Mouse (Mus musculus): ENCODE results near the gene Strn.
"Not testable (repeated sequence)": the region's sequence is repeated elsewhere in the genome, so short reads cannot be mapped to it uniquely, and the experiment has no call there.

Strn gene

GRCm38 (mm10) chr17:78710258-78710657, 26.7 kb downstream of the Strn start:
- DNase-seq (ENCODE audit: inconsistent ontology term): peak; percentile 69

- no peak for DNase-seq (ENCODE audit: inconsistent ontology term)
Measured at GRCm38 (mm10) chr17:78708422-78708821, 28.6 kb downstream of the Strn start.

DNA sequence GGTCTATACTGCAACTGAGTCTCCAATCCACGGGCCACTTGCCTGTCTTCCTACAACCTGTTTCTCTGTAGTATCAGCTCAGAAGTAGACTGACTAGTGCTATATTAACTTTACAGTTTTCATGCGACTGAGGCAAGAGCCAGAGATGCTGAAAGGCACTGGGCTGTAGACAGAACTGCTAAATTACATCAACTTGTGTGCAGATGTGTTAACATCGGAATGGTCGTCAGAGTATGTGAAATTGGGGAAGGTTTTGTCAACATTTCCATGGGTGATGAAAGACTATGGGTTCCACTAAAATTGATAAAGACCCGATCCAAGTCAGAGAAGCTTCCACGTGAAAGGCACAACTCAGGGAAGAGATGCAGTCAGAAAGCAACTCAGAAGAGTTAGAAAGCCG, 34.0 kb downstream of the Strn start:
- no peak for DNase-seq (ENCODE audit: inconsistent ontology term)

DNA sequence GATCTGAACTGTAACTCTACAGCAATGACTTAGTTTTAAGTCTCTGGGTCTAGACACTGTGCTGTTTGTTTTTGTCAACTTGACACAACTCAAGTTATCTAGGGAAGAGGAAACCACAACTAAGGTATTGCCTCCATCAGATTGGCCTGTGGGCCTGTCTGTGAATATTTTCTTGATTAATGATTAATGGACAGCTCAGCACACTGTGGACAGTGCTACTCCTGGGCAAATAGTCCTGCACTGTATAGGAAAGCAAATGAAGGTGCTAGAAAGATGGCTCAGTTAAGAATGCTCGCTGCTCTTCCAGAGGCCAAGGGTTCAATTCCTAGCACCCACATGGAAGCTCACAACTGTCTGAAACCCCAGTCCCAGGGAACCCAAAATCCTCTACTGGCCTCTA, 38.0 kb downstream of the Strn start:
- no peak for DNase-seq (ENCODE audit: inconsistent ontology term)

GRCm38 (mm10) chr17:78697462-78697861, 39.5 kb downstream of the Strn start:
- no peak for DNase-seq (ENCODE audit: inconsistent ontology term)

DNA sequence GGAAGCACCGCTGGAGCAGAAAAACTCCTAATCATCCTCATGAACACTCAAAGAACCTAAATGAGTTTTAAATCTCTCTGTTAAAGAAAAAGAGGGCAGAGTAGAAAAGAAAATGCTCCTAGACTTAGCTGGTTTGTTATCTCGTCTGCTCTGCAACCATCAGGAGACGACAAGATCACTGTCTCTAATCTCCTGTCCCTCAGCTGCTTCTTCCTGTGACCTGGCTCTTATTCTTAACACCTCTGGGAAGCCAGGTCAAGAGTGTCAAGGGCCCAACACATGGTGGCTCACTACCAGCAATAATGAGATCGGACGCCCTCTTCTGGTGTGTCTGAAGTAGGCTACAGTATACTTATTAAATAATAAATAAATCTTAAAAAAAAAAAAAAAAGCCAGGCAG, 40.1 kb downstream of the Strn start:
- DNase-seq (ENCODE audit: inconsistent ontology term): no peak

DNA sequence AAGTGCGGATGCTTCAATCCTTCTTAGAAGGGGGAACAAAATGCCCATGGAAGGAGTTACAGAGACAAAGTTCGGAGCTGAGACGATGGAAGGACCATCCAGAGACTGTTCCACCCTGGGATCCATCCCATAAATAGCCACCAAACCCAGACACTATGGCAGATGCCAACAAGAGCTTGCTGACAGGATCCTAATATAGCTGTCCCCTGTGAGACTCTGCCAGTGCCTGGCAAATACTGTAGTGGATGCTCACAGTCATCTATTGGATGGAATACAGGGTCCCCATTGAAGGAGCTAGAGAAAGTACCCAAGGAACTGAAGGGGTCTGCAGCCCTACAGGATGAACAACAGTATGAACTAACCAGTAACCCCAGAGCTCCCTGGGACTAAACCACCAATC, 47.8 kb downstream of the Strn start:
- DNase-seq (ENCODE audit: inconsistent ontology term): not testable (repeated sequence)

- DNase-seq (ENCODE audit: inconsistent ontology term): no peak
Measured at GRCm38 (mm10) chr17:78687971-78688370, 49.0 kb downstream of the Strn start.

DNA sequence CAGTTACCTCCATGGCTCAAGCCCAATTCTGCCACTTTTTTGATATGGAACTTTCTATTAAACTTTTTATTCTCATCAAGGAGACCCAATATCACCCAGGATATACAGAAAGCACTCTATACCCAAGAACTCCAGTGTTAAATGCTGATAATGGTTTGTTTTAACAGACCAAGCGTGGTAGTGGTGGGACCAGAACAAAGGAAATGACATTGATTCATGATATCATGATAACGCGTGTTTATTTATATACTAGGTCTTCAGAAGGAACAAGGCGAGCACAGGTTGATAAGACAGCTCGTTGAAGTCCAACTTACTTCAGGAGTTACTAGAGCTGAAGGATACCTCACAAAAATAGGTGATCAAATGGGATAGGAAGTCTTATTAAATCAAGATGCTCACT, 52.0 kb downstream of the Strn start:
- no peak for DNase-seq (ENCODE audit: inconsistent ontology term)

- no peak for DNase-seq (ENCODE audit: inconsistent ontology term)
Measured at GRCm38 (mm10) chr17:78682351-78682750, 54.6 kb downstream of the Strn start.

- no peak for DNase-seq (ENCODE audit: inconsistent ontology term)
Measured at GRCm38 (mm10) chr17:78679503-78679902, 57.5 kb downstream of the Strn start.

DNA sequence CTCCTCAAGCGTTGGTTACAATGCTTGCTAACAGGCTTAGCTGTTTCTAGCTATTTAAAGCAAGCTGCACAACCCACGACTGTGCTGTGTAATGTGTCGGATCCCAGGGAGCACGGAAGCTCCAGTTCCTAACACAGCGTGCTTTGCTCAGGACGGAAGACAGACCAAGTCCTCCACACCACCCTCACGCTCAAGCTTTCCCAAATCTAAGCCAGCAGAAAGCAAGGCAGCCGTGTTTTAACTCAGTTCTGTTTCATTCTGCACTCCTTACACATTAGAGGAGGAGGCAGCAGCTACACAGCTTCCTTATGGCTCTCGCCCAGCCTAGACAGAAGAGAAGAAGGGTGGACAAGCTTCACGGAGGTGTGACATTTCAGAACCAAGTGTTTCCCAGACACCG, 60.2 kb downstream of the Strn start:
- no peak for DNase-seq (ENCODE audit: inconsistent ontology term)

DNA sequence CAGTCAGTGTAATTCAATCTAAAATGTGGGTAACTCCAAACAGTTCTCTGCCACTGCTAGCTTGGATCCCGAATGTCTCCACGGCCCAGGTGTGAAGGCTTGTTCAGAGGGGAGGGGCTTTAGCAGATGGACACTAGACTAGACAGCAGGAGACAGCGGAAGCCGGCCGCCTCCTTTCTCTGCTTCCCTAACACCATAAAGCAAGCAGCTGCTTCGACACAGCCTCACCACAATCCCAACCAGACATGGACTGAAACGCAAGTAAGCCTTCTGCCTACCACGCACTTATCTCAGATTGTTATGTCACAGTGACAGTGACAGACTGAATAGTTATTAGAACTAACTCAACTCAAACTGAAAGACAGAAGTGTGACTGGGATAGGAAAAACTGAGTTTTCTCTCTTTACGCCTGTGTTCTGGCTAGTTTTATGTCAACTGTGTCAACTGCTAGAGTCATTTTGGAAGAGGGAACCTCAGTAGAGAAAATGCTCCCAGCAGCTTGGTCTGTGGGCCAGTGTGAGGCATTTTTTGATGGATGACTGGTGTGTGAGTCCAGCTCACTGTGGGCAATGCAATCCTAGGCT, 71.9 kb downstream of the Strn start:
- no peak for DNase-seq (ENCODE audit: inconsistent ontology term)

DNA sequence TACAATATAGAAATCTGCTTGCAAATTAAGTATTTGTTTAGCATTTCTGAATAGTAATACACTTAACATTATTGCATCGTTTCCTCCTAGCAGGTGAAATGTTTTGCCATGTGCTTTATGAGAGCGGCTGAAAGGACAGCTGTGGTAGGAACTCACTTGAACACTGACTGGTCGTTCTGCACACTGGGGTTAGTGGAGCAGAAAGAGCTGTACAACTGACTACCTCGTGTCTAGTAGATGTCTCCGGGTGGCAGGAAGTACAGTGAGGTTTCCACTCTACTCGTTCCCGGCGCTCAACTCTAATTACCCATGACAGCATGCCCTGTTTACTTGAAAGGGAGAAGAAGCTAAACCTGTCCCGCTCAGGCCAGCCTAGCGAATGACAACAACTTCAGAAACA, 82.2 kb downstream of the Strn start:
- no peak for DNase-seq (ENCODE audit: inconsistent ontology term)

- DNase-seq (ENCODE audit: inconsistent ontology term): no peak
Measured at GRCm38 (mm10) chr17:78643853-78644475, 93.0 kb downstream of the Strn start.

GRCm38 (mm10) chr17:78642259-78642658, 94.7 kb downstream of the Strn start:
- no peak for DNase-seq (ENCODE audit: inconsistent ontology term)

DNA sequence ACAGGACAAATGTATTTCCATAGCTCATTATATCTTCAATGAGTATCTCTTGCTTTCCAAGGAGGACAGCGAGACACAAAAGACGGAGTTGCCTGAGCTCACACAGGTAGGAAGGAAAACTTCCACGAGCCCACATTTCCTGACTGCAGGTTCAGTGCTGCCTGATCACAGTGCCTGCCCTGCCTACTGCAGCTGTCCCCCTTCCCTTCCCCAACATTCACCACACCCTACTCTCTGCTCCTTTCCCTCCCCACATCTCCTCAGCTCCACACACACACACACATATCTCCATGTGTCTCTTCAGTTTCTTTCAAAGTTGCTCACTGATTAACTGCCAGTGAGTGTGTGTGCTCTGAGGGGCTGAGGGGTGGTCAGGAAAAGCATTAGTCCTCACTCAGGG, 96.6 kb downstream of the Strn start:
- DNase-seq (ENCODE audit: inconsistent ontology term): no peak

- DNase-seq (ENCODE audit: inconsistent ontology term): no peak
Measured at GRCm38 (mm10) chr17:78639099-78639498, 97.9 kb downstream of the Strn start.

- no peak for DNase-seq (ENCODE audit: inconsistent ontology term)
Measured at GRCm38 (mm10) chr17:78637140-78637539, 99.9 kb downstream of the Strn start.

- DNase-seq (ENCODE audit: inconsistent ontology term): no peak
Measured at GRCm38 (mm10) chr17:78635616-78636015, 101.4 kb downstream of the Strn start.

DNA sequence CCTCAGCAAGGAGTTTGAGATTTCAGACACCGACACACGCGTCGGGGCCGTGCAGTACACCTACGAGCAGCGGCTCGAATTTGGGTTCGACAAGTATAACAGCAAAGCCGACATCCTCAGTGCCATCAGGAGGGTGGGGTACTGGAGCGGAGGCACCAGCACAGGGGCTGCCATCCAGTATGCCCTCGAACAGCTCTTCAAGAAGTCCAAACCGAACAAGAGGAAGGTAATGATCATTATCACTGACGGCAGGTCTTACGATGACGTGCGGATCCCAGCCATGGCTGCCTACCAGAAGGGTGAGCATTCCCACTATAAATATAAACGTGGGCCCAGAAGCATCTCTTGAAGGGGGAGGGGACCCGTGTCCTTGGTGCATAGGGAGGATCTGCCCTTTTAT, 112.1 kb downstream of the Strn start:
- no peak for DNase-seq (ENCODE audit: inconsistent ontology term)

- no peak for DNase-seq (ENCODE audit: inconsistent ontology term)
Measured at GRCm38 (mm10) chr17:78621863-78622262, 115.1 kb downstream of the Strn start.

GRCm38 (mm10) chr17:78620740-78621139, 116.3 kb downstream of the Strn start:
- no peak for DNase-seq (ENCODE audit: inconsistent ontology term)

DNA sequence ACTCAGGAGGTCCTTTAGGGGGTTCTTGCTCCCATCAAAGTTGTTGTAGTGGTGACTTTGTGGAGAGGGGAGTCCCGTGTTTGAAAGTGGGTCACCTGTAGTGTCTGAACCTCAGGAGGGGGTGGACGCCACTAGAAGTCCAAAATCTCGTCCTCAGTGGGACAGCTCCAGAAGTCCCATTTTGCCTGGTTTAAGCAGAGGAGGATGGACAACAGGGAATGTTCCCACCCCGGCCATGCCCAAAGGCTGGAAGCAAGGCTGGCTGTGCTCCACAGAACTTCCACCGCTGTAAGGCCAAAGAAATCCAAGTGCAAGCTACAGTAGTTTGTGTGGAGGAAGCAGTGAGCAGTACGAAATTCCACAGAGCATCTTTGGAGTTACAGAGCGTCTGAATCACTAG, 117.0 kb downstream of the Strn start:
- DNase-seq (ENCODE audit: inconsistent ontology term): no peak
